Mouse (Mus musculus): Measurements from ENCODE around the gene Efna3. TPM values are rescaled to one million over a fixed set of nuclear protein-coding genes. Genes with fewer than 3 reads are reported as not detected.
A peak's percentile ranks its signal among the peaks of the same experiment; 100 is the strongest.

Efna3 gene
- total RNA-seq, 2 experiments from 2014 or later, result 67.0 to 69.9 TPM

DNA sequence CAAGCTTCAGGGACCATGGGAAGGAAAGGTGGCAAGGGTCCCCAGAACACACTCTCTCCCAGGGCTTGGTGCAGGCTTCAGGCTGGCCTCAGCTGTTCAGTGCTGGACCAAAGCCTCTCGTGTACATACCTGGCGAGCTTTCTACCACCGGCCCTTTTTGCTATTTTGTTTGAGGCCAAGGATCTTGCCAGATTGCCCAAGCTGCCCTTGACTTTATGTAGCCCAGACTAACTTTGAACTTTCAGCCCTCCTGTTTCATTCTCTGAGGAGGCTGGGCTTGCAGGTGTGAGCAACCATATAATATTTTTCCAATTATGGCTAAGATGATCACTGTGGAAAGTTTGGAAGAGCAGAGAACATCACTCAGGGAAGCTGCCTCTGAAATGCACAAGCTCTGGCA, 38.5 kb downstream of the Efna3 start:
- DNase-seq, result no peak

DNA sequence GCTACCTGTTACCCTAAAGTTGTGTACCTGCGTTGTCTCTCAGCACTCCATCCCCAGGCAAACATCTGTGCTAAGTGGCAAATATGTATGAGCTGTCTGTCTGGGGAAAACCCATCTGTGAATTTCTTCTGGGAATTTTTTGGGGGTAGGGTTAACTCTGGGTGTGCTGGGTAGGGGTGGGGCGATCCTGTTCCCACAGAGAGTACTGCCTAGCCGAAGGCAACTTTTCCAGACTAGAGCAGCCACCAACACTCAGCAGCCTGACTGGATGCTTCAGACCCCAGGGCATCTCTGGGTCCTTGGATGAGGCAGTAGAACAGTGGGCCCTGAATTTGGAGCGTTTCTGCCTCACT, 40.5 kb downstream of the Efna3 start:
- DNase-seq, result no peak

DNA sequence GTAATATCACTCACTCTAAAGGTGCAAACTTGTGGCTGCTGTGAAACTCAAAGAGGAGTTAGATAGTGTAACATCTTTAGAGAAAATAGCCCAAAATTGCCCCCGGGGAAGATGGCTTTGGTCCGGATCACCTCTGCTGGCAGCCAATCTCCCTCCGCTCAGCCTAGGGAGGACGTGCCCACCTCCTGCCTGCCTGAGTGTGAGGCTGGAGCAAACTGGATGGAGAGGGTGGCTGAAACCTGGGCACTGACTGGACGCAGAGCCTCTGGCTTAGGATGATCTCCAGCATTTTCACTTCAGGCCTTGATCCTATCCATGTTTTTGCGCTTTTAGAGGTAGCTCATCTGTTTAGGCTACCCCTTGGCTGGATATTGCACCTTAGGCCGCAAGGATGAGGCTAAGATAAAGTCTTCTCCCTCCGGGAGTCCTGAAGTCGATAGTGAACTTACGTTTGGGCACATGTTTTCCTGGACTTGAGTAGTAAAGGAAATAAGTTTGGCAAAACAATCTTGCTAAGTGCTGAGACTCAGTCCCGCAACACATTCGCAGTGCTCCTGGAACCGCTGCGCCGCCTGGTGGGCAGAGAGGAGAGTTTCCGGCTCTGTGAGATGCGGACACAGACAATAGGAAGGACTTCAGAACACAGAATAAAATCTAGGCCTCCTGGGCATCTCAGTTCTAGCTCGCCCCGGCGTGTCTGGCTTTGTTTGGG, 41.0 kb downstream of the Efna3 start:
- peak; percentile 73 to 76 for DNase-seq

DNA sequence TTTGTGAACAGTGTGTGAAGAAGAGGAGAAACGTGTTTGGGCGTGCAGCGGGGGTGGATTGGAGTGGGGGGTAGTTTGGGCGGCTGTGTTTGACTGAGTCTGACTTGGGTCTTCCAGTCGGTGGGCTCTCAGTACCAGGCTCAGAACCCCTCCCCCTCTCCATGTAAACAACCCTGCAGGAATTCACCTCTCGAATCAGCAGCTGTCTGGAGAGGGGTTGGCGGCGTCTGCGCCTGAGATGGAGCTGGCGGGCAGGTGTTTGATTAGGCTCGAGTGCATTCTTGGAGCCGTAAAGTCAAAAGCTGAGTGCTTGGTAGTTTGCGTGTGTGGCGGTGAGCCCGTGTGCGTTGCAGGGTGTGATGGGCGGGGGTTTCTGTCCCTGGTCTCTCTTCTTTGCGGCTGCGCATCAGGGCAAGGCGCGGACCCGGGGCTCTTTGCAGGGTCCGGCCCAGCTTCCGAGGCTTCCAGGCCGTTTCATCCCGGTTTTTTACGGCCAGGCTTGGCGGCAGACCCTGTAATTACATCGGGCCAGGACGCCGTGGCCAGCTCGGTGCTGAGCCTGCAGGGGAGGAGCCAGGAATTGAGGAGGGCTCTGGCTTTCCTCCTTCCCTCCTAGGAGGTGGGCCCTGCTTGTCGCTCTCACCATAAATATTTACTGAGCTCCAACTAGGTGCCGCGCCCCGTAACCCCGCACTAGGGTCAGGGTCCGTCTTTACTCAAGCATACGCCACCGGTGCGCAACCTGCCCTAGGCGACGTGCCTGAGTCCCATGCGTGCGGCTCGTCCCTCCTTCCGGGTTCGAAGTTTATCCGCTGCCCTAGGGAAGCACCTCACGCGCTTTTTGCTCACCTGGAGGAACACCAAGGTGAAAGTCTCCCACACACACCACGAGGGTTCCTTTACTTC, 41.9 kb downstream of the Efna3 start, which contains the start of gene Efna1:
TSS of gene Efna1 (minus strand) at position 537 of the 906 bp plus-strand sequence.
- DNase-seq, result peak; percentile 49 to 55

DNA sequence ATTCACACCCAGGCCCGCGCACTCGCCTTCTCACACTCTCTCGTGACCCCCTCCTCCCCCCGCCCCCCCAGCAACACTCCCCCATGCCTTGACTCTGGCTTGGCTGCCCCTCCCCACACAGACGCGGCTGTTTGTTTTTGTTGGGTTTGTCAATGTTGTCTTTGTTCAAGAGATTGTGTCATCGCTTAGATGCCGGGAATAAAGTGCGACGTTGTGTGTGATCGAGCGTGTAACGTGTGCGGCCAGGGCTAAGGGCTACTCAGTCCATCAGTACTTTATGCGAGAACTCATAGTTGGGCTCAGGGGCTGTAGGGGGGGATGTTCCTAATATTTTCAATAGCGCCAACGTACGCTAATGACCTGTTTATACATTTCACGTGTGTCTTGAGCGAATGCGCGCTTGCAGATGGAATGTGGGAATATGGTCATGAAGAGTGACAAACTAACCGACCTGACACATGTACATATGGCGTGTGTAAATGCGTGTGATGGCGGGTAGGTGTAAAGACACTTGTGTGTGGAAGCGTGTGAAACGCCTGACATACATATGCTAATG, 42.6 kb downstream of the Efna3 start:
- no peak for DNase-seq

DNA sequence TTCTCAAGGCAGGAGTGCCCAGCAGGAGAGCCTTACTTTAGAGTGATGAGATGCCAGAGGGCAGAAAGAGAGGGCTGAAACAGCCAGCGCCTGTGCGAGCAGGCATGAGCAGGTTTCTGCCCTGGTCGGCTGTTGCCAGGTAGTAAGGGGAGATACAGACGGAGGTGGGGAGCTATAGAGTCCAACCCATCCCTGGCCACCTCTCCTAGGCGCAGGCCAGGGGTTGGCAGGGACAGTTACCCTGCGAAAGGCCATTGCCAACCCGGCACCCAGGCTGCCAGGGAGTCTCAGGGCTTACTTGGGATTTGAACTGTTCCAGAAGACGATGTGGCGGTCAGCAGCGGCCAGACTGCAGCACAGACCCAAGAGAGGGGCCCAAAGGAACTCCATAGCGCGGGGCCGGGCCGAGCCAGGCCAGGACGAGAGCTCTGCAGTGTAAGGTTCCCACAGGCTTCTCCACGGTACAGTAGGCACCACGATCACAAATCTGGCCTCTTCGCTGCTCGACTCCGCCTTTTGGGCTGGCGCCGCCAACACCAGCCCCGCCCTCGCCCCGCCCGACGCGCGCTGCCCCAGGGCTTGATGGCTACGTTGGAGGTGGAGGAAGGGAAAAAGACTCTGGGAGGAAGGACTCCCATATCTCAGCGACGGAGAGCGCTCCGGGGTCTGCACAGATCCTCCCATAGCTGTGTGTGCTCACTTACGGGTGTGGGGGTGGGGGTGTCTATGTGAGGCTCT, 43.4 kb downstream of the Efna3 start:
- peak; percentile 85 to 86 for DNase-seq

DNA sequence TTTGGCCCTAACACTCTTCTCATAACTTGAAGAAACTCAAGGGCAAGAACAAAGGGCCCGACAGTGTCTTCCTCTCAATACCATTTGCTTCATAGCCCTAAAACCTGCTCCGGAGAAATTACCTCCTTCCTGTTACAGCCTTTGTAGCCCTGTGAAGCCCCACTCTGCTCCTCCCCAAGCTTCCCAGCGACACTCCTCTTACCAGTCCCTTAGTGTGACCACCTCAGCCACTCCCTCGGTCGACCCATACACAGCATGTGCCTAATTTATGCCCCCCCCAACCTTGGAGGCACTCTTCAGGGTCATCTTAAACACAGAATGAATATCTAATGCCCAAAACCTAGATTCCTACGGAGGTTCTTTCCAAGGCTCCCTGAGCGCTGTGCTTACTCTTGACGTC, 44.1 kb downstream of the Efna3 start:
- DNase-seq, result no peak

DNA sequence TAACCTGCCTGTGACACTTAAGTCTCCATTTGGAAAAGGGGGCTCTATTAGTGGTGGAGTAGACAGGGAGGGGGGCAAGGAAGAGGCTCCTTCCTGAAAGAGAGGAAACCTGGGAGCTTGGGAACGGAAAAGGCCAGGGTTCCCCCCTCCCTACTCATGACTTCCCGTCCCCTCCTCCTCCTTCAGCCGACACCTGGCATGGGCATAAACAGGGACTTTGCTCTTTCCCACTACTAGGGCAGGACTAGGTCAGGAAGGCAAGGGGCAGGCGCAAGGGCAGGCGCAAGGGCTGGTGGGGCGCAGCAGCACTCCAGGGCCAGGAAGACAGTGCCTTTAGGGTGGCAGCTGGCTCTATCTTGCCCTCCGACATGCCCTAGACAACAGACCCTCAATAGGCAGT, 44.7 kb downstream of the Efna3 start:
- DNase-seq, result no peak

DNA sequence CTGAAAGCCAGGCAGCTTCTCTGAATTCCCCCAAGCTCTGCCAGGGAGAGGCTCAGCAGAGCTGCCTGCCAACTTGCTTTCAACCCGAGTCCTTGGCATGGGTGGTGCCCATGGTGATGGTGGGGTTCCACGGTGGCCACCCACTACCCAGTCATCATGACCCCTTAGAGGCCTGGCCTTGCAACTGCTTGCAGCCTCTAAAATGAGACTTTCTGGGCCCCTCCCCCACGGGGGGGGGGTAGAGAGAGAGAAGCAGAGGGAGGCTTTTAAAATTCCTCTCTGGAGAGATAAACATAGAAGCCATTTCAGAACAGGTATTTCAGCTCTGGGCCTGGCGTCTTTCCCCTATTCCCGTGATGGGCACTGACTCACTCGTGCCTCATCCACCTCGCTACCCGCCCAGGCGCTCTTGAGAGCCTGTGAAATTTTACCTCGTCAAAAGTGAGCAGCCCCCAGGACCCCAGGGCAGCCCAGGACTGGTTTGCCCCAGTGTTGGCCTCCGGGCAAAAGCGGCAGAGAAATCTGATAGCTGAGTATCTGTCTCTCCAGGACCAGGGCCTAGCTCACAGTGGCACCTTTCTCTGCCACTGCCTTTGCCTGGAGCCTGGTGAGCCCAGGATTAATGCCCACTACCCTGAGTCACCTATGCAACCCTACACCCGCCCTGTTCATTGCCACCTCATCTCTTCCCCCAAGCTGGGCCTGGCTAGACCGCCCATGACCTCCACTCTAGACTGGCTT, 45.3 kb downstream of the Efna3 start:
- DNase-seq, result no peak

DNA sequence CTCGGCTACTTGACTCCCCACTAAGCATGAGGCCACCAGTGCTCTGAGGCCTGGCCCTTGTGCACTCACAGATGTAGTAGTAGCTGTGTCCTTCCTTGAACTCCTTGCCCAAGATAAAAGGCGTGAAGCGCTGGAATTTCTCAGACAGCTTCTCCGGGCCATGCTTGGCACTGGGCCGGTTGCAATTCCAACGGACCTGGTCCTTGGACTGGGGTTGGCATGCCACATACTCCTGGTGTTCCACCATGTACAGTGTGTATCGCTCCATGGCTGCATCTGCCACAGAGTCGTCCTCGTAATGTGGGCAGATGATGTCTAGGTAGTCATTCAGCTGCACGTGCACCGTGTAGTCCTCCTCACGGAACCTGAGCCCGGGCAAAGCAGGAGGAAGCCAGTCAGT, 46.7 kb downstream of the Efna3 start:
- no peak for DNase-seq

DNA sequence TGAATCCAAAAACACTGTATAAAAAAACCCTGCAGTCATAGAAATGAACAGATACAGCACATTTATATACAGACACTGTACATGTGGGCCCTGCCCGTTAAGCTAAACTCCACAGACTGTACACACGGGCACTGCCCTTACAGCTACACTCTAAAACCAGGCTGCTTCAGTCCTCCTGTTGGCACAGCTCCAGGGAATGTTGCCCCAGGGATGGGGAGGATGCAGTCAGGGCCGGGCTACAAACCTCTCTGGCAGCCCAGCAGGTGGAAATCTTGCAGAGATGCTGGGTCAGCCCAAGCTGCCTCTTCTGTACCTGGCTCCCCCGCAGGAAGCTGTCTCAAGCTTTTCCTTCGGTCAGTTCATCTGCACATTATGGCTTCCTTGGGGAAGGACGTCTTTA, 51.0 kb downstream of the Efna3 start:
- no peak for DNase-seq

DNA sequence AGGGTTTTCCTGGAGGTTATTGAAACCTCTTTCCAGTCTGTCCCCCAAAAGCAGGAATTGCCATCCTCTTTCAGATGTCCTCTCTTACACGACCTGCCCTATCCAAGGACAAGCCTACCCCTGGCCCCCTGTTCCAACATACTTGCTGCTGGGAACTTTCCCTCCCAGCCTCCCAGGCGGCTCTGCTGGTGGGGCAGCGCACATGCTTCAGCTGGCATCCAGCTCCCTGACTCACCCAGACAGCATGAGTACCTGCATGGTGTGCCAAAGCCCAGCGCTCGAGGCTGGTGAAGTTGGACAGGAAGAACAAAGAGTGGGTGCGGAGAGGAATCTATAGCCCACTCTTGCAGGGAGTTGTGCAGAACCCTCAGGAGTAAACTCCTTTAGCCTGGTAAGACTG, 51.9 kb downstream of the Efna3 start:
- DNase-seq, result peak; percentile 65 to 69

DNA sequence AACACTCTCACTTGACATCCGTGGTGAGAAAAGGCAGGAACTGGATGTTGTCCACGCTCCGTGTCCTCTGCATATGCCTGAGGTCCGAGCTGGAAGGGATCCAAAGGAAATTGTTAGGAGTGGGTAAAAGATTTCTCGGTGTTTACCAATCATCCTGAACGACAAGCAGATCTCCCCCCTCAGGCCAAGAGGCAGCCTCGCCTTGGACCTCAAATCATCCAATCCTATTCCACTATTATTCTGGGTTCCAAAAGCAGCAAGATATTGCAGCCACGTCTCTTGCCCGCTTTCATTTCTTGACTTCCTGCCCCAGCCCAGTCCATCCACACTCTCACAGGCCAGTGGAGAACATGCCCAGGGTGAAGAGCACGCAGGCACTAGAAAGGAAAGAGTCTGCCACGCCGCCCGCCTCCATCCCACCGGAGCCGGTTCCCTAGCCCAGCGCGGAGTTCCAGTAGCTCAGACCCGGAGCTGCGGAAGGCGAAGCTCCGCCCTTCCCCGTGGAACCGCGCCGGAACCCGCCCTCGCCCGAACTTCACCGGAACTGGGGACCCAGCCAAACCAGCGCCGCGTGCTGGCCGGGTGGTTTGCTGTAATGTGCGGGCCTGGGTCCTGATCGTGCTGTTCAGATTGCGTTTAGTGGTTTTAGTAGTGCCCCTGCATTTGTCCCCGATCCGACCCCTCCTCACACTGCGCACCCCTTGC, 52.6 kb downstream of the Efna3 start, which contains the start of gene Slc50a1:
TSS of gene Slc50a1 (minus strand) at position 520 of the 705 bp plus-strand sequence.
- peak; percentile 86 to 88 for DNase-seq

DNA sequence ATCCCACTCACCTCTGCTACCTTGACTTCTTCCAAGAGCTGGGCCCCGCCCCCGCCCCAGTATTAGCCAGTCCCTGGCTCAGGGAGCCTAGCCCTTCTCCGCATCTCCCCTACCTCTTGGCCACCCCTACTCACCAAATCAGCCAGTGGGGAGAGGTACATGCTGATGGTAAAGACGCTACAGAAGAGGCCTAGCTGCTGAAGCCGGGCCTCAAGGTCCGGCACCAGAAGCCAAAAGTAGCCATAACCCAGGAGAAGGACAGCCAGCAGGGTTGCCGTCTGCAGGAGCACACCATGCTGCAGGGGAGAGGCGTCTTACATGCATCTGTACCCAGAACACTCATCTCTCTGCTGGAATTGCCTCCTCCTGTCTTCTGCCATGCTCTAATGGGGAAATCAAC, 53.8 kb downstream of the Efna3 start:
- no peak for DNase-seq

DNA sequence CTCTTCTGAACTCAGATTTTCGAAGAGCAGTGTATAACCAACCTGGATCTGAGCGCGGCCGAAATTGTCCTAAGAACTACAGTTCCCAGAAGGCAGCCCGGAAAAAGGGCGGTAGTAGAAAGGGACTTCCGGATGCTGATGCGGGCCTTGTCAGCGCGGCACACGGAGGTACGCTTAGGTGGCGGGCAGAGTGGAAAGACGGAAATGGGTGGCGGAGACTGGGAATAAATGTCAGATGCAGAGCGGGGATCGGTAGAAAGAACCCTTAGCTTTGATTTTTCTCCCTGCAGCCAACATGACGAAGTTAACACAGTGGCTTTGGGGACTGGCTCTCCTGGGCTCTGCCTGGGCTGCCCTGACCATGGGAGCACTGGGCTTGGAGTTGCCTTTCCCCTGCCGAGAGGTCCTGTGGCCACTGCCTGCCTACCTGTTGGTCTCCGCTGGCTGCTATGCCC, 56.3 kb downstream of the Efna3 start:
- DNase-seq, result peak; percentile 80 to 81

Other genes with a start within 250 kb of the Efna3 start
- gene Rusc1, start 229.7 kb downstream of the Efna3 start, total RNA-seq (2021), result 100 to 1,000 TPM; 129 to 137 TPM
- not detected for gene Gm43738, start 221.9 kb downstream of the Efna3 start, total RNA-seq (2021)
- gene Fdps, start 221.0 kb downstream of the Efna3 start, total RNA-seq (2021), result 10 to 100 TPM; 78.8 to 80.0 TPM
- not detected for gene Pklr, start 186.8 kb downstream of the Efna3 start, total RNA-seq (2021)
- gene Hcn3, start 162.8 kb downstream of the Efna3 start, total RNA-seq (2021), result 10 to 100 TPM; 11.8 to 12.1 TPM
- 10 to 100 TPM; 52.0 to 53.4 TPM for gene Clk2, start 158.2 kb downstream of the Efna3 start, total RNA-seq (2021)
- 10 to 100 TPM; 66.8 to 71.9 TPM for gene Scamp3, start 145.5 kb downstream of the Efna3 start, total RNA-seq (2021)
- gene Fam189b, start 139.8 kb downstream of the Efna3 start, total RNA-seq (2021), result 10 to 100 TPM; 57.8 to 71.0 TPM
- gene Gba, start 120.0 kb downstream of the Efna3 start, total RNA-seq (2021), result 10 to 100 TPM; 57.0 to 61.9 TPM
- gene Thbs3, start 107.8 kb downstream of the Efna3 start, total RNA-seq (2021), result 10 to 100 TPM; 37.7 to 38.1 TPM
- 10 to 100 TPM; 89.5 to 93.8 TPM for gene Mtx1, start 95.9 kb downstream of the Efna3 start, total RNA-seq (2021)
- gene Muc1, start 93.9 kb downstream of the Efna3 start, total RNA-seq (2021), result 1 to 10 TPM in 1 of 2 experiments, under 1 TPM in 1; 0.61 to 1.0 TPM
- 10 to 100 TPM; 71.4 to 86.2 TPM for gene Krtcap2, start 77.0 kb downstream of the Efna3 start, total RNA-seq (2021)
- gene Trim46, start 76.7 kb downstream of the Efna3 start, total RNA-seq (2021), result 10 to 100 TPM; 86.7 to 93.7 TPM
- gene Dpm3, start 63.6 kb downstream of the Efna3 start, total RNA-seq (2021), result 10 to 100 TPM; 50.4 to 65.2 TPM
- 10 to 100 TPM; 44.0 to 47.1 TPM for gene Slc50a1, start 52.4 kb downstream of the Efna3 start, total RNA-seq (2021)
- 1 to 10 TPM; 8.8 to 9.9 TPM for gene Efna1, start 41.8 kb downstream of the Efna3 start, total RNA-seq (2021)
- gene Efna4, start 15.1 kb upstream of the Efna3 start, total RNA-seq (2021), result under 1 TPM; 0.56 to 0.62 TPM
- gene Adam15, start 27.0 kb upstream of the Efna3 start, total RNA-seq (2021), result 100 to 1,000 TPM; 108 to 123 TPM
- under 1 TPM in 1 of 2 experiments, not detected in 1; 0.43 TPM for gene Dcst2, start 39.0 kb upstream of the Efna3 start, total RNA-seq (2021)
- gene Dcst1, start 42.3 kb upstream of the Efna3 start, total RNA-seq (2021), result not detected
- 10 to 100 TPM; 15.1 to 16.1 TPM for gene Zbtb7b, start 71.8 kb upstream of the Efna3 start, total RNA-seq (2021)
- 1 to 10 TPM; 4.6 to 6.3 TPM for gene Lenep, start 79.8 kb upstream of the Efna3 start, total RNA-seq (2021)
- gene Flad1, start 88.9 kb upstream of the Efna3 start, total RNA-seq (2021), result 10 to 100 TPM; 35.8 to 39.2 TPM
- 1 to 10 TPM; 3.1 TPM for gene Cks1b, start 95.4 kb upstream of the Efna3 start, total RNA-seq (2021)
- gene Shc1, start 95.5 kb upstream of the Efna3 start, total RNA-seq (2021), result 10 to 100 TPM; 12.1 to 12.4 TPM
- gene Pygo2, start 107.2 kb upstream of the Efna3 start, total RNA-seq (2021), result 10 to 100 TPM; 59.4 to 64.8 TPM
- gene Pbxip1, start 113.7 kb upstream of the Efna3 start, total RNA-seq (2021), result 10 to 100 TPM; 38.3 to 43.4 TPM
- gene Pmvk, start 131.6 kb upstream of the Efna3 start, total RNA-seq (2021), result 10 to 100 TPM; 28.3 to 28.4 TPM
- gene Kcnn3, start 197.2 kb upstream of the Efna3 start, total RNA-seq (2021), result 10 to 100 TPM; 24.4 to 29.0 TPM

All from layer of hippocampus, postnatal 36 days (tissue).